In genomic region chr10:7074231-7074630, GRCm38 (mm10) we compare ENCODE assay signal across 14 mouse cellular contexts. TPM values are rescaled to one million over a fixed set of nuclear protein-coding genes. Genes with fewer than 3 reads are reported as not detected.
"Had no signal": no experiment of that assay in that cellular context is flagged by ENCODE, and none has a peak within 500 bp of the region (broad histone marks: within the 10 kb centered on the region; RNA-seq: fewer than 3 reads in every experiment).

No protein-coding gene starts in this region.

- DNase-seq: gastrocnemius, adult 2 months; gastrocnemius, postnatal 10 days; gastrocnemius, postnatal 25 days; heart, adult 18-20 months; heart, postnatal 10 days; heart, postnatal 4 days; kidney, adult 18-20 months; kidney, adult 8-10 months; kidney, postnatal 10 days; kidney, postnatal 25 days; kidney, postnatal 4 days; layer of hippocampus, postnatal 36 days; liver; liver, embryonic 13.5 days had no signal

RNA-seq across cellular contexts. Expression of gene Ipcef1, which starts 22.0 kb away (rescaled TPM):
- total RNA-seq: gastrocnemius, adult 2 months had no signal
